Mouse (Mus musculus) myocyte (in vitro differentiated cells): ENCODE results near the gene Fbn1. TPM values are rescaled to one million over a fixed set of nuclear protein-coding genes. Genes with fewer than 3 reads are reported as not detected.

Experiments
- H3K27me3 ChIP-seq: one replicate; pipeline ENCODE4 v1.6.1; 2011; ENCODE audit not compliant: control insufficient read depth, insufficient read depth, insufficient read length
- H3K36me3 ChIP-seq: one replicate; pipeline ENCODE4 v1.6.1; 2011; ENCODE audit not compliant: control insufficient read depth, insufficient read depth
- H3K4me2 ChIP-seq: one replicate; pipeline ENCODE4 v1.6.1; 2011; ENCODE audit warnings: low read depth, control low read depth
- H3K4me3 ChIP-seq: one replicate; pipeline ENCODE4 v1.5.1; 2011; ENCODE audit warnings: mild to moderate bottlenecking, control low read depth, moderate library complexity
- H3K79me2 ChIP-seq: one replicate; pipeline ENCODE4 v1.6.1; 2011; ENCODE audit not compliant: control insufficient read depth, insufficient read depth
- H3ac ChIP-seq: one replicate; pipeline ENCODE4 v1.6.1; 2011; ENCODE audit not compliant: control insufficient read depth, insufficient read length
- CEBPB ChIP-seq: IDR thresholded peaks from 2 replicates; pipeline ENCODE4 v1.6.1; 2011; ENCODE audit warnings: mild to moderate bottlenecking, moderate library complexity; ENCODE audit not compliant: poor library complexity, insufficient read depth, severe bottlenecking
- E2F4 ChIP-seq: IDR thresholded peaks from one replicate; pipeline ENCODE4 v1.6.1; 2011; ENCODE audit warnings: mild to moderate bottlenecking, control low read depth, moderate library complexity; ENCODE audit not compliant: insufficient read depth
- MAX ChIP-seq: IDR thresholded peaks from one replicate; pipeline ENCODE4 v1.6.1; 2011; ENCODE audit warnings: low read depth, mild to moderate bottlenecking, control low read depth
- MYOD1 ChIP-seq, 3 experiments: IDR thresholded peaks; one replicate each; pipeline ENCODE4 v1.6.1; 2011; ENCODE audit warnings: control low read depth in 2 of 3, low read depth in 2 of 3, mild to moderate bottlenecking in 2 of 3, moderate library complexity in 1 of 3; ENCODE audit not compliant: insufficient read length in 2 of 3, control insufficient read depth in 1 of 3
- MYOG ChIP-seq, 3 experiments: IDR thresholded peaks; one replicate each; pipeline ENCODE4 v1.6.1; 2011; ENCODE audit warnings: control low read depth in 2 of 3, low read depth in 2 of 3, mild to moderate bottlenecking in 2 of 3; ENCODE audit not compliant: insufficient read length in 2 of 3, control insufficient read depth in 1 of 3, insufficient read depth in 1 of 3
- POLR2A ChIP-seq: IDR thresholded peaks from one replicate; pipeline ENCODE4 v1.6.1; 2011; ENCODE audit warnings: low read depth, mild to moderate bottlenecking, control low read depth, moderate library complexity; ENCODE audit not compliant: insufficient read length
- POLR2AphosphoS2 ChIP-seq: IDR thresholded peaks from one replicate; pipeline ENCODE4 v1.6.1; 2011; ENCODE audit warnings: low read depth, control low read depth; ENCODE audit not compliant: insufficient read length
- REST ChIP-seq: IDR thresholded peaks from one replicate; pipeline ENCODE4 v1.6.1; 2011; ENCODE audit warnings: mild to moderate bottlenecking, control low read depth, moderate library complexity; ENCODE audit not compliant: insufficient read depth, insufficient read length
- SRF ChIP-seq: IDR thresholded peaks from one replicate; pipeline ENCODE4 v1.6.1; 2011; ENCODE audit warnings: low read depth; ENCODE audit not compliant: control insufficient read depth, insufficient read length
- TCF12 ChIP-seq: IDR thresholded peaks from one replicate; pipeline ENCODE4 v1.6.1; 2011; ENCODE audit warnings: mild to moderate bottlenecking, control low read depth; ENCODE audit not compliant: poor library complexity, insufficient read depth, severe bottlenecking
- TCF3 ChIP-seq: IDR thresholded peaks from one replicate; pipeline ENCODE4 v1.6.1; 2011; ENCODE audit warnings: low read depth, control low read depth; ENCODE audit not compliant: insufficient read length
- USF1 ChIP-seq: IDR thresholded peaks from one replicate; pipeline ENCODE4 v1.6.1; 2011; ENCODE audit warnings: low read depth, mild to moderate bottlenecking, control low read depth, moderate library complexity
- polyA plus RNA-seq: library from polyadenylated mRNA; unstranded; fragments of >200 nt; fragmentation: generic; extraction: Trizol; gene quantifications from one replicate; pipeline ENCODE4 v1.2.1, GENCODE M21; 2012; ENCODE audit warnings: missing spikeins

Fbn1 gene
- polyA plus RNA-seq, 1 experiment = 125 TPM

DNA sequence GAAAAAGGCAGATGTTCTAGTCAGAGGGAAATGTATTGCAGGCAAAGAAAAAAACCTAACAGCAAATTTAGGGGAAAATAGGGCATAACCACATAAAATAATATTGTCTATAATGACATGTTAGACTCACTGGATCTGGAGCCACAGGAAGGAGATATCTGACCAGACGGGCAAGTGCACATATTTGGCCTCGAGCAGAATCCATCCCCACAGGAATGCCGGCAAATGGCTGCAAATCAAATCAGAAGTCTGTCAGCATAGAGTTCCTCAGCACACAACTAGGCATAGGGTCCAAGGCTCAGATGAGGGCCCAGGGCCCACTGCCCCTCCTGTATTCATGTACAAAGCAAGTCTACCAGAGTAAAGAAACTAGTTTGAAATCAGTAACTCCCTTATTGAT is 30.4 kb downstream of the Fbn1 start:
- no peak for TF ChIP-seq USF1
- TF ChIP-seq MYOG (IDR thresholded peaks at IDR 0.05; ENCODE audit: control insufficient read depth in 1 of 3, insufficient read depth in 1 of 3, insufficient read length in 2 of 3, low read depth in 2 of 3) = no peak
- TF ChIP-seq CEBPB = no peak
- no peak for TF ChIP-seq E2F4
- TF ChIP-seq TCF12 = no peak
- no peak for TF ChIP-seq POLR2A
- no peak for TF ChIP-seq TCF3
- TF ChIP-seq POLR2AphosphoS2 = no peak
- TF ChIP-seq REST = no peak
- TF ChIP-seq MYOD1 (IDR thresholded peaks at IDR 0.05; ENCODE audit: control insufficient read depth in 1 of 3, insufficient read length in 2 of 3, low read depth in 2 of 3) = no peak
- no peak for TF ChIP-seq SRF
- TF ChIP-seq MAX = no peak
- H3ac ChIP-seq = no peak overlapping the region
- no peak overlapping the region for H3K4me2 ChIP-seq

DNA sequence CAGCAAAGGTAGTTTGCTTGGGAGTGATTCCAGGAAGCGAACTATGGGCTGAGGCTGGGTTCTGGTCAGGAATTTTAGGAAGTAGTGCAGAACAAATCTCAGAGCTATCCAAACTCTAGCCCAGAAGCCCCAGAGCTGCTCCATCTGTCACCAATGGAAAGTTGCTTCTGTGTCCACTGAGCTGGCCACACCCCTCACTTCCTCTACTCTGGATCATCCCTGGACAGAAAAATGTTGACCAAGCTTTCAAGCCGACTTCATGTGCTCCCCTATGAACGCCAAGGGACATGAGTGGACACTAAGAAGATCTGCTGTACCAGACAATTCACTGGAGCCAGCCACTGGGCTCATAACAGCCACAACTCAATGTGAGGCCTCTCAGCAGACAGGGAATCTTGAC is 31.6 kb downstream of the Fbn1 start:
- Histone ChIP-seq H3ac (no peak overlapping the region), H3K36me3 (peaks cover 42% of the 10 kb centered on the region), H3K79me2 (peaks cover 58% of the 10 kb centered on the region), H3K4me2 (no peak overlapping the region), H3K4me3 (no peak overlapping the region), H3K27me3 (no peaks in the 10 kb centered on the region)
- TF ChIP-seq CEBPB (no peak), MAX (no peak), TCF3 (no peak), MYOG (IDR thresholded peaks at IDR 0.05; ENCODE audit: control insufficient read depth in 1 of 3, insufficient read depth in 1 of 3, insufficient read length in 2 of 3, low read depth in 2 of 3) (no peak), POLR2AphosphoS2 (no peak), REST (no peak), SRF (no peak), POLR2A (no peak), E2F4 (no peak), TCF12 (no peak)

More for the DNA sequence above, 30.4 kb downstream of the Fbn1 start:
- Histone ChIP-seq H3K36me3 (peaks cover 42% of the 10 kb centered on the region), H3K27me3 (no peaks in the 10 kb centered on the region), H3K79me2 (peaks cover 67% of the 10 kb centered on the region), H3K4me3 (no peak overlapping the region)

DNA sequence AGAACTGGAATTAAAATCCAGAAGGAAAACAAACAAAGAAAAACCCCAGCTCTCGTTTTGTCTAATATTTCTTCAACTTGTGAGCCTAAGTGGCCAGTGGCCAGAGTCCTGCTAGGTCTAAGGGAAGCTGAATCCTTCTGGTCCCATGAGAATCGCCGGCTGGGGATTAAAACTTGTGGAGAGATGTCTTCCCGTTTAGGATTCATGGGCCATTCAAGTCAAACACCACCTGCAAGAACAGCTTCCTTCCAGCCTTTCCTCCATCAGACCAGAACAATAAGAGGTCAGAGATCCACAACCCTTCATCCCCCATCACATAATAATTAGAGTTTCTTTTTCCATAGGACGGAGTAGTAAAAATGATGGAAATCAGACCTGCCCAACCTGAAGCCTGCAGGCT is 33.1 kb downstream of the Fbn1 start:
- no peak overlapping the region for H3K4me3 ChIP-seq
- H3ac ChIP-seq = no peak overlapping the region
- H3K27me3 ChIP-seq = no peaks in the 10 kb centered on the region
- peaks cover 42% of the 10 kb centered on the region for H3K36me3 ChIP-seq
- TF ChIP-seq CEBPB (no peak), TCF3 (no peak), SRF (no peak), MYOD1 (IDR thresholded peaks at IDR 0.05; ENCODE audit: control insufficient read depth in 1 of 3, insufficient read length in 2 of 3, low read depth in 2 of 3) (no peak), MAX (no peak), TCF12 (no peak), USF1 (no peak), MYOG (IDR thresholded peaks at IDR 0.05; ENCODE audit: control insufficient read depth in 1 of 3, insufficient read depth in 1 of 3, insufficient read length in 2 of 3, low read depth in 2 of 3) (no peak), POLR2AphosphoS2 (no peak), E2F4 (no peak), POLR2A (no peak), REST (no peak)
- H3K4me2 ChIP-seq = no peak overlapping the region
- peaks cover 51% of the 10 kb centered on the region for H3K79me2 ChIP-seq

DNA sequence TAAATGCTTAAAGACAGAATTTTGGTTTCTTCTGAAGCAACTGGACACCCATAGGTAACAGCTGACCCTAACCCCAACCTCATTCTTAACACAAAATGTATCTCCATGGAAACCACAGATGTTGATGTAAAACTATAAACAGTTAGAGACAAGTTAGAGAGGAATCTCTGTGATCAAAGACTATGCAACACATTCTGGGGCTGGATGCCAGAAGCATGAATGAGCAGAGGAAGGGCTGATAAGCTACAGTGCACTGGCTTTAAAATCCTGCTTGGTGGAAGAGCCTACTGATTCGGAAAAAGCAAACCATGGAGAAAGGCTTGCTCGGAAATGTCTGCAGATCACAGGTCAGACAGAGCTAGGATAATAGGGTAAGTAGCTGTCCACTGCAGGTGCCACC is 34.6 kb downstream of the Fbn1 start:
- H3ac ChIP-seq = no peak overlapping the region
- no peak overlapping the region for H3K4me3 ChIP-seq
- H3K36me3 ChIP-seq = peaks cover 36% of the 10 kb centered on the region
- H3K27me3 ChIP-seq = no peaks in the 10 kb centered on the region
- no peak overlapping the region for H3K4me2 ChIP-seq
- TF ChIP-seq CEBPB (no peak), MYOG (IDR thresholded peaks at IDR 0.05; ENCODE audit: control insufficient read depth in 1 of 3, insufficient read depth in 1 of 3, insufficient read length in 2 of 3, low read depth in 2 of 3) (no peak)
- peaks cover 37% of the 10 kb centered on the region for H3K79me2 ChIP-seq

DNA sequence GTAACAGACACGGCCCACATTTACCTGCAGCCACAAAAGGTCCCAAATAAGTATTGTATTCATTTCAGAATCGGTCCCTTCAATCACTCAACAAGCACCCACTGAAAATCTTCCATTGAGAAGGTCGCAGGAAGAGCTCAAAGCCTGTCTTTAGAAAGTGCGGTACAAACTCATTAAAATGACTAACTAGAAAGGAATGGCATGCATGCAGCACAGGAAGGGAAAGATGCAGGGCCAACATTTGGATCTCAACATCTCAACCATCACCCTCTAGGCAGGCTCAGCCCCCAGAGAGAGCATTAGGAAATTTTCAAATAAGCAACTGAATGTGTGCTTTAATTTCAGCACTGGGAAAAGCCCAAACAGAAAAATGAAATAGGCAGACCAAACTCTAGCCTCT is 36.1 kb downstream of the Fbn1 start:
- Histone ChIP-seq H3K27me3 (no peaks in the 10 kb centered on the region), H3ac (no peak overlapping the region), H3K79me2 (peaks cover 23% of the 10 kb centered on the region), H3K4me3 (no peak overlapping the region), H3K36me3 (peaks cover 35% of the 10 kb centered on the region), H3K4me2 (peak overlapping the region; percentile 13)
- TF ChIP-seq MYOG (IDR thresholded peaks at IDR 0.05; ENCODE audit: control insufficient read depth in 1 of 3, insufficient read depth in 1 of 3, insufficient read length in 2 of 3, low read depth in 2 of 3) (no peak), REST (no peak), TCF3 (no peak), SRF (no peak), MYOD1 (IDR thresholded peaks at IDR 0.05; ENCODE audit: control insufficient read depth in 1 of 3, insufficient read length in 2 of 3, low read depth in 2 of 3) (no peak), E2F4 (no peak), MAX (no peak), CEBPB (no peak), TCF12 (no peak)
